Mouse (Mus musculus) adrenal gland, postnatal 10 days (tissue): ENCODE results near the gene Tent5c. TPM values are rescaled to one million over a fixed set of nuclear protein-coding genes. Genes with fewer than 3 reads are reported as not detected.

Source experiments
- DNase-seq: peaks from one replicate; pipeline ENCODE4 v3.0.0; 2021; ENCODE audit warnings: mixed read lengths
- total RNA-seq, 2 experiments: library from RNA; stranded (reverse); gene quantifications; 2 replicates each; pipeline ENCODE4 v1.2.3; 2021

The Tent5c gene
- total RNA-seq, 2 experiments from 2014 or later: 18.1 to 23.5 TPM

- DNase-seq: no peak
These were observed 3.6 kb downstream of the Tent5c start for GRCm38 (mm10) chr3:100485390-100486132.

GRCm38 (mm10) chr3:100482971-100483610, 6.0 kb downstream of the Tent5c start:
- DNase-seq: no peak

- no peak for DNase-seq
These were observed 6.7 kb downstream of the Tent5c start for GRCm38 (mm10) chr3:100482324-100482911.

GRCm38 (mm10) chr3:100480251-100481005, 8.7 kb downstream of the Tent5c start:
- DNase-seq: no peak

GRCm38 (mm10) chr3:100474950-100475472, 14.1 kb downstream of the Tent5c start:
- no peak for DNase-seq

GRCm38 (mm10) chr3:100474536-100474935, 14.6 kb downstream of the Tent5c start:
- no peak for DNase-seq

GRCm38 (mm10) chr3:100473146-100473545, 16.0 kb downstream of the Tent5c start:
- peak; percentile 59 for DNase-seq

GRCm38 (mm10) chr3:100470902-100471301, 18.2 kb downstream of the Tent5c start:
- no peak for DNase-seq

- DNase-seq: no peak
These were observed 19.0 kb downstream of the Tent5c start for GRCm38 (mm10) chr3:100470101-100470500.

GRCm38 (mm10) chr3:100466551-100466950, 22.6 kb downstream of the Tent5c start:
- peak; percentile 19 for DNase-seq

- DNase-seq: no peak
These were observed 24.5 kb downstream of the Tent5c start for GRCm38 (mm10) chr3:100464596-100464995.

GRCm38 (mm10) chr3:100463959-100464265, 25.2 kb downstream of the Tent5c start:
- DNase-seq: no peak

- DNase-seq: no peak
These were observed 25.8 kb downstream of the Tent5c start for GRCm38 (mm10) chr3:100463160-100463958.

- peak; percentile 72 for DNase-seq
These were observed 26.7 kb downstream of the Tent5c start for GRCm38 (mm10) chr3:100462235-100463083.

GRCm38 (mm10) chr3:100460510-100460909, 28.6 kb downstream of the Tent5c start:
- DNase-seq: no peak

GRCm38 (mm10) chr3:100443798-100444500, 45.2 kb downstream of the Tent5c start:
- DNase-seq: no peak

- DNase-seq: no peak
These were observed 46.6 kb downstream of the Tent5c start for GRCm38 (mm10) chr3:100442499-100442898.

GRCm38 (mm10) chr3:100440754-100441153, 48.4 kb downstream of the Tent5c start:
- DNase-seq: no peak

GRCm38 (mm10) chr3:100440009-100440408, 49.1 kb downstream of the Tent5c start:
- peak; percentile 62 for DNase-seq

GRCm38 (mm10) chr3:100439088-100439487, 50.0 kb downstream of the Tent5c start:
- no peak for DNase-seq
